Mouse (Mus musculus) forebrain, embryonic 14.5 days (tissue): ENCODE results near the gene Il18bp. TPM values are rescaled to one million over a fixed set of nuclear protein-coding genes. Genes with fewer than 3 reads are reported as not detected.

Experiments
- ATAC-seq: fragments of 200-750 bp; cut with Nextera tagmentation; 2 replicates; pipeline ENCODE4 v1.8.0; 2017; ENCODE audit warnings: mild to moderate bottlenecking, moderate library complexity
- DNase-seq: peaks from one replicate; pipeline ENCODE4 v3.0.0-alpha.2; 2015; ENCODE audit warnings: low spot score
- H3K27ac ChIP-seq: fragments of 300-500 bp; sonication (generic); 2 replicates; pipeline ENCODE4 v1.5.1; 2014; ENCODE audit warnings: low read depth, mild to moderate bottlenecking, control low read depth, low read length, moderate library complexity
- H3K27me3 ChIP-seq: fragments of 300-500 bp; sonication (generic); replicated peaks from 2 replicates; pipeline ENCODE4 v1.6.1; 2014; ENCODE audit warnings: low read length, control low read depth, mixed read lengths; ENCODE audit not compliant: control insufficient read depth, insufficient read depth
- H3K36me3 ChIP-seq: fragments of 300-500 bp; sonication (generic); 2 replicates; pipeline ENCODE4 v1.6.1; 2014; ENCODE audit warnings: low read length, control low read depth; ENCODE audit not compliant: control insufficient read depth, insufficient read depth
- H3K4me1 ChIP-seq: fragments of 300-500 bp; sonication (generic); 2 replicates; pipeline ENCODE4 v1.6.1; 2014; ENCODE audit warnings: antibody characterized with exemption, low read length, control low read depth; ENCODE audit not compliant: control insufficient read depth, insufficient read depth
- H3K4me2 ChIP-seq: fragments of 300-500 bp; sonication (generic); 2 replicates; pipeline ENCODE4 v1.6.1; 2014; ENCODE audit warnings: mild to moderate bottlenecking, control low read depth, low read length
- H3K4me3 ChIP-seq: fragments of 300-500 bp; sonication (generic); 2 replicates; pipeline ENCODE4 v1.5.1; 2014; ENCODE audit warnings: low read depth, low read length, control low read depth
- H3K9ac ChIP-seq: fragments of 300-500 bp; sonication (generic); 2 replicates; pipeline ENCODE4 v1.6.1; 2014; ENCODE audit warnings: mild to moderate bottlenecking, low read length, control low read depth, moderate library complexity
- H3K9me3 ChIP-seq: fragments of 300-500 bp; sonication (generic); replicated peaks from 2 replicates; pipeline ENCODE4 v1.6.1; 2016; ENCODE audit warnings: low read length, control low read depth, mixed read lengths; ENCODE audit not compliant: control insufficient read depth
- WGBS: fragments of 180-500 bp; shearing (Covaris S2); extraction: QIAGEN DNeasy Blood & Tissue Kit; methylation state at CpG from one replicate; pipeline ENCODE4 v1.1.7; 2014; 5-methylcytosine and 5-hydroxymethylcytosine counted together
- polyA plus RNA-seq: library from polyadenylated mRNA; unstranded; fragments of >200 nt; fragmentation: Nextera tagmentation; extraction: Ambion mirVana; gene quantifications from 2 replicates; pipeline ENCODE4 v1.2.1, GENCODE M21; 2014

Gene Il18bp
- polyA plus RNA-seq, 1 experiment from 2014 or later, result 2.0 TPM

- Histone ChIP-seq H3K9me3 (no peaks in the 10 kb centered on the region), H3K9ac (no peak overlapping the region), H3K4me3 (no peak overlapping the region), H3K36me3 (peaks cover 90% of the 10 kb centered on the region), H3K27ac (no peak overlapping the region), H3K27me3 (no peaks in the 10 kb centered on the region), H3K4me2 (no peak overlapping the region), H3K4me1 (no peaks in the 10 kb centered on the region)
- DNase-seq (no peak), ATAC-seq (no peak)
- WGBS, result 87% methylated on average over 4 of the region's 4 CpGs
Measured at GRCm38 (mm10) chr7:102016936-102017335, 1.6 kb downstream of the Il18bp start.

- Histone ChIP-seq H3K9ac (no peak overlapping the region), H3K27ac (no peak overlapping the region), H3K4me3 (no peak overlapping the region), H3K9me3 (no peaks in the 10 kb centered on the region), H3K4me1 (no peaks in the 10 kb centered on the region), H3K27me3 (no peaks in the 10 kb centered on the region), H3K36me3 (peaks cover 98% of the 10 kb centered on the region), H3K4me2 (no peak overlapping the region)
- WGBS, result 88% methylated on average over 2 of the region's 2 CpGs
- no peak for DNase-seq
- ATAC-seq, result no peak
Measured at GRCm38 (mm10) chr7:102014995-102015394, 3.5 kb downstream of the Il18bp start.

- DNase-seq (no peak), ATAC-seq (no peak)
- H3K4me3 ChIP-seq, result no peak overlapping the region
- H3K9ac ChIP-seq, result no peak overlapping the region
- WGBS, result 91% methylated on average over 8 of the region's 8 CpGs
- H3K27ac ChIP-seq, result no peak overlapping the region
- peaks cover 98% of the 10 kb centered on the region for H3K36me3 ChIP-seq
- no peaks in the 10 kb centered on the region for H3K27me3 ChIP-seq
- H3K9me3 ChIP-seq, result no peaks in the 10 kb centered on the region
- no peaks in the 10 kb centered on the region for H3K4me1 ChIP-seq
- H3K4me2 ChIP-seq, result no peak overlapping the region
Measured at GRCm38 (mm10) chr7:102013416-102013815, 5.1 kb downstream of the Il18bp start.

GRCm38 (mm10) chr7:102011855-102012254, 6.6 kb downstream of the Il18bp start:
- ATAC-seq (no peak), DNase-seq (no peak)
- Histone ChIP-seq H3K4me2 (no peak overlapping the region), H3K27ac (no peak overlapping the region), H3K9ac (no peak overlapping the region), H3K36me3 (peaks cover 97% of the 10 kb centered on the region), H3K27me3 (no peaks in the 10 kb centered on the region), H3K9me3 (no peaks in the 10 kb centered on the region), H3K4me1 (no peaks in the 10 kb centered on the region), H3K4me3 (no peak overlapping the region)
- 93% methylated on average over 9 of the region's 9 CpGs for WGBS

GRCm38 (mm10) chr7:102006520-102006919, 12.0 kb downstream of the Il18bp start:
- no peak overlapping the region for H3K4me2 ChIP-seq
- no peak overlapping the region for H3K4me3 ChIP-seq
- no peaks in the 10 kb centered on the region for H3K27me3 ChIP-seq
- no peak overlapping the region for H3K9ac ChIP-seq
- WGBS, result 91% methylated on average over 1 of the region's 1 CpGs
- no peaks in the 10 kb centered on the region for H3K4me1 ChIP-seq
- H3K36me3 ChIP-seq, result peaks cover 95% of the 10 kb centered on the region
- no peak overlapping the region for H3K27ac ChIP-seq
- H3K9me3 ChIP-seq, result no peaks in the 10 kb centered on the region
- DNase-seq, result no peak
- ATAC-seq, result no peak

- peaks cover 98% of the 10 kb centered on the region for H3K36me3 ChIP-seq
- no peaks in the 10 kb centered on the region for H3K9me3 ChIP-seq
- H3K27me3 ChIP-seq, result no peaks in the 10 kb centered on the region
- H3K4me2 ChIP-seq, result no peak overlapping the region
- WGBS, result 88% methylated on average over 26 of the region's 26 CpGs
- H3K4me3 ChIP-seq, result no peak overlapping the region
- no peak overlapping the region for H3K27ac ChIP-seq
- H3K4me1 ChIP-seq, result no peaks in the 10 kb centered on the region
- no peak overlapping the region for H3K9ac ChIP-seq
- ATAC-seq, result no peak
- DNase-seq, result no peak
Measured at GRCm38 (mm10) chr7:102000921-102001630, 17.4 kb downstream of the Il18bp start.

GRCm38 (mm10) chr7:102000296-102000695, 18.2 kb downstream of the Il18bp start:
- 89% methylated on average over 8 of the region's 8 CpGs for WGBS
- no peaks in the 10 kb centered on the region for H3K9me3 ChIP-seq
- H3K36me3 ChIP-seq, result peaks cover 98% of the 10 kb centered on the region
- H3K27ac ChIP-seq, result no peak overlapping the region
- no peaks in the 10 kb centered on the region for H3K27me3 ChIP-seq
- no peaks in the 10 kb centered on the region for H3K4me1 ChIP-seq
- DNase-seq (no peak), ATAC-seq (no peak)
- no peak overlapping the region for H3K4me3 ChIP-seq
- H3K4me2 ChIP-seq, result no peak overlapping the region
- H3K9ac ChIP-seq, result no peak overlapping the region

- Histone ChIP-seq H3K4me2 (no peak overlapping the region), H3K36me3 (peaks cover 98% of the 10 kb centered on the region), H3K27ac (no peak overlapping the region), H3K4me1 (no peaks in the 10 kb centered on the region), H3K27me3 (no peaks in the 10 kb centered on the region), H3K9me3 (no peaks in the 10 kb centered on the region), H3K4me3 (no peak overlapping the region), H3K9ac (no peak overlapping the region)
- WGBS, result 93% methylated on average over 15 of the region's 15 CpGs
- no peak for DNase-seq
- no peak for ATAC-seq
Measured at GRCm38 (mm10) chr7:101999461-102000151, 18.9 kb downstream of the Il18bp start.
